Mouse (Mus musculus) brain, embryonic 14.5 days (tissue): ENCODE measurements around the gene 1700016C15Rik. TPM values are rescaled to one million over a fixed set of nuclear protein-coding genes. Genes with fewer than 3 reads are reported as not detected.
A peak's percentile ranks its signal among the peaks of the same experiment; 100 is the strongest.

Experiments used
- DNase-seq: peaks from one replicate; pipeline ENCODE4 v3.0.0-alpha.2; 2011; ENCODE audit warnings: low read depth
- CTCF ChIP-seq: fragments of 200-500 bp; IDR thresholded peaks from 2 replicates; pipeline ENCODE4 v1.5.1; 2012; ENCODE audit warnings: inconsistent platforms, mild to moderate bottlenecking, moderate library complexity, borderline replicate concordance; ENCODE audit not compliant: insufficient read depth, insufficient read length; ENCODE audit errors: extremely low read depth
- POLR2A ChIP-seq: fragments of 200-500 bp; IDR thresholded peaks from 2 replicates; pipeline ENCODE4 v1.6.1; 2012; ENCODE audit warnings: mild to moderate bottlenecking, inconsistent platforms, borderline replicate concordance; ENCODE audit not compliant: poor library complexity, insufficient read depth, insufficient read length, severe bottlenecking; ENCODE audit errors: extremely low read depth
- polyA plus RNA-seq: library from polyadenylated mRNA; depleted of rRNA; stranded (reverse); fragments of >200 nt; gene quantifications from 2 replicates; pipeline ENCODE4 v1.2.3, GENCODE M21; 2012

The 1700016C15Rik gene
- polyA plus RNA-seq, 1 experiment = not detected

DNA sequence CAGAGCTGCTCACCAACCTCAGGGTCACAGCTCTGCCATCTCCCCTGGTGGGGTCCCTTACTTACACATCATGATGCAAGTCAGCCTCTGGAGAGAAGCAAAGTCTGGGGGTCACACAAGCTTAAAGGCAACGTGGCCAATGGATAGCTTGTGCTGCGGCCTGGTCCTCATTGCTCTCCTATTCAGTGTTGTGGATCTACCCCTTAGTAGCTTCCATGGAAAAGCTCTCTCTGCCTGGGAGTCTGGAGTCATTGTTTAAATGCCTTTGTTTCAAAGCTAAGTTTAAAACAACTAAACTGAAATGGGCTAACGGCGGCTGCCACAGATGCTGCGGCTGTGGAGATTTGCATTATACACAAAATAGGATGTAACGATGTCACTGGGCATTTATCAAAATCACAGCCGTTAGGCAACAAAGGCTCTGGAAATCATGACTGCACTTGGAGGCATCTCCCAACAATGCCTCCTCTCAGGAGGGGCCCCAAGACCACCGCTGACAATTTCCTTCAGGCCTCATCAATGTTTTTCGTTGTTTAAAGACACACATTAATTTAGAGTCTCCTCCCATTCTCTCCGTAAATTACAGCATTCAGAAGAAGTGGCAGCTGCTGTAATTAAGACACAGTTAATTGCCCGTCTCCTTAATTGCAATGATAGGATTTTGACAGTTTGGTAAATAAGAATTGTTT is 11.1 kb upstream of the 1700016C15Rik start:
- TF ChIP-seq CTCF = no peak
- TF ChIP-seq POLR2A = no peak
- peak; percentile 80 for DNase-seq

GRCm38 (mm10) chr1:177719029-177719427 is 10.6 kb upstream of the 1700016C15Rik start:
- no peak for DNase-seq
- TF ChIP-seq CTCF = no peak
- no peak for TF ChIP-seq POLR2A

GRCm38 (mm10) chr1:177723786-177724185 is 5.8 kb upstream of the 1700016C15Rik start:
- TF ChIP-seq CTCF (no peak), POLR2A (no peak)
- no peak for DNase-seq

GRCm38 (mm10) chr1:177726870-177727269 is 2.7 kb upstream of the 1700016C15Rik start:
- TF ChIP-seq POLR2A (no peak), CTCF (no peak)
- DNase-seq = no peak

GRCm38 (mm10) chr1:177727883-177728525 is 1.6 kb upstream of the 1700016C15Rik start:
- TF ChIP-seq CTCF = no peak
- no peak for TF ChIP-seq POLR2A
- DNase-seq = no peak

DNA sequence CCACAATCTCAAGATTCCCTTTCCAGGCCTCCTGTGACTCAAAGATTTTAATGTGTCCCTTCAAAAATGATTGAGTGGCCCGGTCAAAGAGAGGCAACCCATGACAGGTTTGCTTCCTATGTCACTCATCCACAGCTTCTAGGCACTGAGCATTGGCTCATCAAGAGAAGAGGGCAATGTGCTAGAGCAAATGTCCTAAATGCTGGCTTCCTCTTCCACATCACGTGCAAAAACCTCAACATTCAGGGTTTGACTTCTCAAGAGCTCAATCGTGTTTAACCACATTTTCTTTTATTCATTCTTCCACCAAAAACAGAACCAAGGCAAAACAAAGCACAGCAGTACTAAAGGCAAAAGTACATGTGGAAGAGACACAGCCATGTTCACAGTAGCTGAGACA is 2.4 kb downstream of the 1700016C15Rik start:
- TF ChIP-seq CTCF = no peak
- no peak for TF ChIP-seq POLR2A

DNA sequence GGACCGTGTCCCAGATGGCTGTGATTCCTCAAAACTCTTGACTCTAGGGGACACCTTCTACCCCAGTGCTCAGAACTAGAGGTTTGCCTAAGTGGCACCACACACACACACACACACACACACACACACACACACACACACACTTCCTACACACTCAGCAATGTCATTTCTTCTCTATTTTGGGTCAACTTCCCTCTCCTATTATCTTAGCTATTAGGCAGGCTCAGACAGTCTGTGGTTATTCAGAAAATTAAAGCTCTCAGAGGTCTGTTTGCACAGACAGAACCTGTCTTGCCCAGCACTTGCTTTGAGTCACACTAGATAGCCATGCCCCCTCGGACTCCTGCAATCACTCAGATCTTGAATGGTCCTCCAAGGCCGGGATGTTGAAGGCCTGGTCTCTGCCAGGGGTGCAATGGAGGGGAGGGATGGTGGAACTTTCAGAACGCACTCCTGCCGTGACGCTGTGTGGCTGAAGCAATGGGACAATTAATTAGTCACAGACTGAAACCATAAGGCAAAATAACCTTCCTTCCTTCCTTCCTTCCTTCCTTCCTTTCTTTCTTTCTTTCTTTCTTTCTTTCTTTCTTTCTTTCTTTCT is 8.0 kb downstream of the 1700016C15Rik start:
- no peak for DNase-seq
- TF ChIP-seq CTCF = no peak
- no peak for TF ChIP-seq POLR2A

More for the DNA sequence above, 2.4 kb downstream of the 1700016C15Rik start:
- DNase-seq = no peak

DNA sequence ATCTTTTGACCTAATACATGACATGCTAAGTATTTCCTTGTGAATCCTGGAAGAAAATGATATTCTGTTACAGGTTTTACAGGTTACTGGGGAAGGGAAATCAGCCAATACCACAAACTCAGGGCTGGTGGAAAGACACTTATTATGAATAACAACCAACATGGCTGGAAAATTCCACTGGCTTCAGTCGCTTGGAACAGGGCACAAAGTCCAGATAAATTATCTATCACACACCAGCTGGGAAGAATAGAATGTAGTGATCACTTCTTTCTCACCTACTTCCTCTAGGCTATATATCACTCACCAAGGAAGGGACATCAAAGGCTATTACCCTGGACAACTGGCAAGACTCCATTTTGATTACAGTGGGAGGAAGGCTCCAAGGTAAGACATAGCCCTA is 11.1 kb downstream of the 1700016C15Rik start:
- TF ChIP-seq POLR2A (no peak), CTCF (no peak)
- no peak for DNase-seq

GRCm38 (mm10) chr1:177742119-177742518 is 12.5 kb downstream of the 1700016C15Rik start:
- no peak for DNase-seq
- TF ChIP-seq POLR2A (no peak), CTCF (no peak)

DNA sequence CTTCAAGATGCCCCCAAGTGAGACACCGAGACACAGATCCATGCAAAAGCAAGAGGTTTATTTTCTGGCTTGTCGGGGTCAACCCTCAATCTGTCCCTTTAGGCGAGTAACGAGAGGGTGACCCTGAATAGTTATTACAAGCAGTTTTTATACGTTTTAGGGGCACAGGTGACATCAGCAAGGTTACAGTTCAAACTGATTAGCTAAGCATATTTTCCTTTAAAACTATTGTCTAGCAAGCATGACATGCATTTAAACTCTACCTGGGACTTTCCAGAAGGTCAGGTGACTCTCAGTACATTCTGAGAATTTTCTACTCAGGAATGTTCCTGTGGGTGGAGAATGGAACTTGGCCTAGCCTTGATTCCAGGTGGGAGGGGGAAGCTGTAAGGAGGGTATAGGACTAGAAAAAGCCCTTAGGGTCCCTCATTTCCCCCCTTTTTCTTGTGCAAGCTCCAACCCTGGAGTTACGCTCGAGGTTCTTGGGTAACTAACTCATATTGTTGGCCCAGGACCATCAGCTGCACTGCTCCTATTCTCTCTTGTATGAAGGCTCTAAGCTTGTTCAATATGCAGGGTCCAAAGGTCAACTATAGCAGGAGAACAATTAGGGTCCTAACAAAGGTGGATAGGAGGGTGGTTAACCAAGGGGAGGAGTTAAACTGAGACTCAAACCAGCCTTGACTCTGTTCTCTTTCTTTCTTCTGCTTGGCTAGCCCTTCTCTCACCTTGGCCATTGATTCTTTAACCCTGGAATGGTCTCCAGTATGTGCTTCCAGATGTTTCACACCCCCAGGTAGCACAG is 15.1 kb downstream of the 1700016C15Rik start:
- no peak for DNase-seq
- no peak for TF ChIP-seq POLR2A
- TF ChIP-seq CTCF = no peak
